Mouse (Mus musculus) forebrain, embryonic 10.5 days (tissue): ENCODE data around the gene Faap20. TPM values are rescaled to one million over a fixed set of nuclear protein-coding genes. Genes with fewer than 3 reads are reported as not detected.

ENCODE experiments used
- DNase-seq: peaks from one replicate; pipeline ENCODE4 v3.0.0-alpha.2; 2017; ENCODE audit warnings: low spot score; ENCODE audit errors: extremely low spot score
- H3K27ac ChIP-seq: fragments of 300-500 bp; sonication (generic); 2 replicates; pipeline ENCODE4 v1.5.1; 2016; ENCODE audit warnings: mild to moderate bottlenecking
- H3K27me3 ChIP-seq: fragments of 300-500 bp; sonication (generic); 2 replicates; pipeline ENCODE4 v1.6.1; 2016; ENCODE audit warnings: mild to moderate bottlenecking; ENCODE audit not compliant: poor library complexity, severe bottlenecking
- H3K36me3 ChIP-seq: fragments of 300-500 bp; sonication (generic); replicated peaks from 2 replicates; pipeline ENCODE4 v1.6.1; 2016; ENCODE audit warnings: mild to moderate bottlenecking, moderate library complexity
- H3K4me1 ChIP-seq: fragments of 300-500 bp; sonication (generic); 2 replicates; pipeline ENCODE4 v1.6.1; 2016
- H3K4me3 ChIP-seq: fragments of 300-500 bp; sonication (generic); 2 replicates; pipeline ENCODE4 v1.5.1; 2016; ENCODE audit warnings: mild to moderate bottlenecking, moderate library complexity
- H3K9me3 ChIP-seq: fragments of 300-500 bp; sonication (generic); 2 replicates; pipeline ENCODE4 v1.6.1; 2016; ENCODE audit warnings: mild to moderate bottlenecking, moderate library complexity
- WGBS: fragments of 180-500 bp; shearing (Covaris S2); methylation state at CpG from one replicate; pipeline ENCODE4 v1.1.7; 2016; 5-methylcytosine and 5-hydroxymethylcytosine counted together
- polyA plus RNA-seq: library from polyadenylated mRNA; unstranded; fragments of >200 nt; fragmentation: Nextera tagmentation; extraction: Ambion mirVana; gene quantifications from 2 replicates; pipeline ENCODE4 v1.2.1, GENCODE M21; 2016

Faap20 gene
- polyA plus RNA-seq, 1 experiment from 2014 or later: 108 TPM

DNA sequence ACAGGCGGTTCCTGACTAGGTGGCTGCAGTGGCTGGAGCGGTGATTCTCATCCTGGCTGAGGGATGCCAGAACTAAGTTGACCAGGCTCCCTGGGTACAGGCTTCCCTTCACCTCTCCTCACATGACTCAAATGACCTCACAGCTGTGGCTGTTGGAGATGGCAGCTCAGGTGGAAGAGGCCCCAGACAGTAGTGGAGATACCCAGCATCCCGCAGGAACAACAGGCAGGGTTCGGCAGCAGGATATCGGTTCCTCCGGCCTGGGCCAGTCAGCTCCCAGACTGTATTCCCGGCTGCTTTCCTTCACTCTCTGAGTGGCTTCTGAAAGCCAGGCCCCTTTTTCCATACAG lies 51.5 kb downstream of the Faap20 start:
- DNase-seq: no peak
- Histone ChIP-seq H3K4me1 (peaks cover 33% of the 10 kb centered on the region), H3K36me3 (no peaks in the 10 kb centered on the region), H3K27me3 (no peaks in the 10 kb centered on the region), H3K27ac (peak overlapping the region; percentile 21; the same call in 1 of the 2 replicates), H3K4me3 (no peak overlapping the region), H3K9me3 (no peaks in the 10 kb centered on the region)
- WGBS: 94% methylated on average over 7 of the region's 7 CpGs

DNA sequence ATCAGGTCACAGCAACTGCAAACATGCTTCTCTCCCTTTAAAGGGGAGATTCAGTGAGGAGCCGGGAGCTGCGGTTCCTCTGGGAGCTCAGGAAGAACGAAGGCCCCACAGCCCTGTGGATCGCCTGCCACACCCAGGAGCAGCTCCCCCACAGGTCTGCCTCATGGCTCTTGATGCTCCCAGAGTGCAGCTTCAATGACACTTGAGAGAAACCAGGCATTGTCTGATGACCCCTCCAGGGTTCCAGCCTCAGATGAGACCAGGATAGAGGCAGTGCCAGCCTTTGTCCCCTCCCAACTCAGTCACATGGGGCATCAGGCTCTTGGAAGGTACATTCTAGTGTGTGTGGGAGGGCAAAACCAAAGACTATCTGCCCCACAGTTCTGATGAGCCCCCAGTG lies 52.4 kb downstream of the Faap20 start:
- no peak for DNase-seq
- 75% methylated on average over 4 of the region's 4 CpGs for WGBS

DNA sequence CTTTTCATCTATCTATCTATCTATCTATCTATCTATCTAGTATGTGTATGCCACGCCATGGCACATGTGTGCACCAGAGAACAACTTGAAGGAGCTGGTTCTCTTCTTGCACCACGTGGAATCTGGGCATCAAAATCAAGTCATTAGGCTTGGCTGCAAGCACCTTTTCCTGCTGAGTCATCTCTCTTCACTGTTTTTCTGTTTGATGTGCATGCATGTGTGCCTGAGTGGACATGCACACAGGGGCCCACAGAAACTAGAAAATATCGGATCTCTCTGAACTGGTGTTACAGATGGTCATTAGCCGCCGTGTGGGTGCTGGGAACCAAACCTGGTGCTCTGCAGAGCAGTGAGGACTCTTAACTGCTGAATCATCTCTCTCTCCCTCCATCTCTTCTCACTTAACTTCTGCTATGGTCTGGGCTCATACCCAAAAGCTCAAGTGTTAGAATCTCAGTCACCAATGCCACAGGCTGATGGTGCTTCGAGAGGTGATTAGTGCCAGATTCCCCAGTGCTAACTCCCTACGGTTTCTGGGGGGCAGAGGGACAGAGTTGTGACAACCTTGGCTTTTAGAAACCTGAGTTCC lies 55.0 kb downstream of the Faap20 start:
- Histone ChIP-seq H3K9me3 (no peaks in the 10 kb centered on the region), H3K27me3 (peaks cover 13% of the 10 kb centered on the region), H3K4me1 (peaks cover 61% of the 10 kb centered on the region), H3K4me3 (no peak overlapping the region), H3K36me3 (no peaks in the 10 kb centered on the region), H3K27ac (peak overlapping the region; percentile 59)
- DNase-seq: no peak
- WGBS: 90% methylated on average over 7 of the region's 7 CpGs

More for the DNA sequence above, 52.4 kb downstream of the Faap20 start:
- no peaks in the 10 kb centered on the region for H3K9me3 ChIP-seq
- H3K36me3 ChIP-seq: no peaks in the 10 kb centered on the region
- 0 out of 2 replicates have a peak overlapping the region, but pooled peaks have one; percentile 30 for H3K27ac ChIP-seq
- H3K27me3 ChIP-seq: peaks cover 3% of the 10 kb centered on the region
- no peak overlapping the region for H3K4me3 ChIP-seq
- H3K4me1 ChIP-seq: peaks cover 42% of the 10 kb centered on the region

DNA sequence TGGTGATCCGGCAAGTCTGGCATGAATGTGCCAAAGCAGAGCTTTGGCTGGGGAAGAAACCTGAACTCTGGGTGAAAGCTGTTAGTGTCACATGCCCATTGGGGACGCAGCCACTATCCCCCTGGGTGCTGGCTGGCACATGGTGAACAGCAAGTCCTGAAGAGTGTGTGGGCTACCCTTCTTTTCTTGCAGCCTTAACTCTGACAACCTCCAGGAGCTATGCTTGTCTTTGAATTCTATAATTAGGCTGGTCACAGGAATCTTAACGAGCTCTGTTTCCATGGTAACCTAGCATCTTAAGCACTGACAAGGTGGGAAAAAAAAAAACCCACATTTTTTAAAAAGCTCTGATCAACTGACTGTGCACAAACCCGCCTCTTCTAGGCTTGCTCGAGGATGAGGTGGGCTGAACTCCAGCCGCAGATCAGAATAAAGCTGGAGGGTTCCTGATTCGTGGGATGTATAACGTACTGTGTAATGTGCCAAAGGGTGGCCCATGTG lies 56.0 kb downstream of the Faap20 start:
- H3K9me3 ChIP-seq: no peaks in the 10 kb centered on the region

More for the DNA sequence above, 56.0 kb downstream of the Faap20 start:
- DNase-seq: peak; percentile 30
- 38% methylated on average over 8 of the region's 8 CpGs for WGBS
- H3K27ac ChIP-seq: peak overlapping the region; percentile 77
- H3K4me1 ChIP-seq: peaks cover 53% of the 10 kb centered on the region
- no peaks in the 10 kb centered on the region for H3K36me3 ChIP-seq
- peaks cover 13% of the 10 kb centered on the region for H3K27me3 ChIP-seq
- H3K4me3 ChIP-seq: no peak overlapping the region; the same call in 1 of the 2 replicates

Other genes with a start within 250 kb of the Faap20 start
- gene Plch2, start 193.0 kb upstream of the Faap20 start, polyA plus RNA-seq: 0.43 and 0.64 TPM in 2 replicates
- 22.2 TPM in 2 replicates for gene Pex10, start 182.8 kb upstream of the Faap20 start, polyA plus RNA-seq
- gene Rer1, start 163.4 kb upstream of the Faap20 start, polyA plus RNA-seq: 133 and 137 TPM in 2 replicates
- gene Morn1, start 163.2 kb upstream of the Faap20 start, polyA plus RNA-seq: 4.5 and 6.8 TPM in 2 replicates
- gene Ski, start 27.2 kb upstream of the Faap20 start, polyA plus RNA-seq: 8.6 and 9.7 TPM in 2 replicates
- gene Prkcz, start 111.6 kb downstream of the Faap20 start, polyA plus RNA-seq: 15.5 and 16.8 TPM in 2 replicates
- not detected in 2 replicates for gene Gabrd, start 148.3 kb downstream of the Faap20 start, polyA plus RNA-seq
- 10.7 and 10.8 TPM in 2 replicates for gene Cfap74, start 159.4 kb downstream of the Faap20 start, polyA plus RNA-seq
- not detected in 2 replicates for gene Tmem52, start 219.3 kb downstream of the Faap20 start, polyA plus RNA-seq
- gene Gnb1, start 241.6 kb downstream of the Faap20 start, polyA plus RNA-seq: 607 and 643 TPM in 2 replicates